ENCODE assay signal across 8 mouse cellular contexts in the genomic region with DNA sequence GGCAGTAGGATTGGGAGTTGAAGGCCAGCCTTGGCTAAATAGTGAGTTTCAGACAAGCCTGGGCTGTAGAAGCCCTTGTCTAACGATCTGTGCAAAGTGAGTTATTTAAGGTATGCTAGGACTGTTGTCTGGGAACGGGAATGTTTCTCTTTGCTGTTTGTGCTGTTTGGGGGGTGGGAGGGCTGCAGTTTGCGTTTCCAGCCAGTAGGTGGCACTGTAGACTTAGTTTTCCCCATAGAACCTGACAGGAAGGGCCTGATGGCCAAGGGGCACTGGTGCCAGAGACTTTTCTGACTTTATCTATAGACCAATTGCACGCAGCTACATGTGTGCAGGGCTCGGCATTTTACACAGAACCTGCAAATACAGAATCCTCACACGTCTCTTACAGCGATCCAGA. TPM values are rescaled to one million over a fixed set of nuclear protein-coding genes. Genes with fewer than 3 reads are reported as not detected.
A peak's percentile ranks its signal among the peaks of the same experiment; 100 is the strongest.
DNase-seq lines count a peak whose midpoint lies in the region; ATAC-seq lines count a peak whose summit lies in the region.

No protein-coding gene starts in this region.

- H3K4me1 ChIP-seq in limb, embryonic 13.5 days = 0 out of 2 replicates have a peak, but pooled peaks cover 2% of the 10 kb centered on the region
- H3K4me1 ChIP-seq in neural tube, embryonic 11.5 days (ENCODE audit: control insufficient read depth, insufficient read depth, low read length) = no peaks in the 10 kb centered on the region

- DNase-seq in right cerebral cortex, adult 18-20 months = peak; percentile 29
- no peak for DNase-seq in right cerebral cortex, postnatal 14 days
- DNase-seq in adrenal gland, postnatal 10 days = peak; percentile 83
- peak; percentile 85 for DNase-seq in neural tube, embryonic 11.5 days (ENCODE audit: low spot score)
- DNase-seq in thymus, postnatal 4 days = peak; percentile 74

- no peaks in the 10 kb centered on the region for H3K9me3 ChIP-seq in limb, embryonic 13.5 days
- no peaks in the 10 kb centered on the region for H3K9me3 ChIP-seq in neural tube, embryonic 11.5 days (ENCODE audit: control insufficient read depth, low read length)

- WGBS in limb, embryonic 13.5 days = 31% methylated on average over 7 of the region's 7 CpGs
- WGBS in neural tube, embryonic 11.5 days = 34% methylated on average over 7 of the region's 7 CpGs

- ATAC-seq in erythroid progenitor cell, adult 5-6 weeks (replicated peaks; ENCODE audit: low FRiP score, poor library complexity, severe bottlenecking) = peak; percentile 75
- ATAC-seq in inflammation-experienced regulatory T-cells, adult 6 months = peak; percentile 46
- ATAC-seq in limb, embryonic 13.5 days (ENCODE audit: low FRiP score, low read depth) = peak; percentile 66; the same call in 1 of the 2 replicates
- ATAC-seq in neural tube, embryonic 11.5 days (ENCODE audit: insufficient read depth, low FRiP score, low TSS enrichment) = no peak

- no peaks in the 10 kb centered on the region for H3K27me3 ChIP-seq in limb, embryonic 13.5 days
- H3K27me3 ChIP-seq in neural tube, embryonic 11.5 days (ENCODE audit: control insufficient read depth, insufficient read depth, low read length) = no peaks in the 10 kb centered on the region

- H3K27ac ChIP-seq in limb, embryonic 13.5 days = no peak overlapping the region
- H3K27ac ChIP-seq in neural tube, embryonic 11.5 days (ENCODE audit: low read depth, low read length) = no peak overlapping the region

- no peak overlapping the region for H3K4me3 ChIP-seq in limb, embryonic 13.5 days
- H3K4me3 ChIP-seq in neural tube, embryonic 11.5 days (ENCODE audit: low read depth, low read length) = no peak overlapping the region

- no peak overlapping the region for H3K4me2 ChIP-seq in limb, embryonic 13.5 days (replicated peaks)
- no peak overlapping the region for H3K4me2 ChIP-seq in neural tube, embryonic 11.5 days (ENCODE audit: low read depth)

- H3K36me3 ChIP-seq in limb, embryonic 13.5 days = peaks cover 54% of the 10 kb centered on the region
- peaks cover 8% of the 10 kb centered on the region for H3K36me3 ChIP-seq in neural tube, embryonic 11.5 days (ENCODE audit: control insufficient read depth, insufficient read depth, low read length)

- no peak overlapping the region for H3K9ac ChIP-seq in limb, embryonic 13.5 days
- H3K9ac ChIP-seq in neural tube, embryonic 11.5 days (ENCODE audit: low read length) = no peak overlapping the region

RNA-seq across cellular contexts. Expression of a gene that starts 8.4 kb away (rescaled TPM):
- 10 to 100 TPM; 12.9 to 13.3 TPM for total RNA-seq in adrenal gland, postnatal 10 days (2021)
- 4.2 and 12.3 TPM in 2 replicates for total RNA-seq in erythroid progenitor cell, adult 5-6 weeks (2015; ENCODE audit: low replicate concordance)
- total RNA-seq in erythroid progenitor cell, adult 5-6 weeks (2017; ENCODE audit: low replicate concordance) = 4.2 and 5.0 TPM in 2 replicates
- 1 to 10 TPM; 6.1 to 6.7 (median 6.4) TPM for polyA plus RNA-seq in inflammation-experienced regulatory T-cells, adult 6 months (2017; shearing (Covaris generic))
- polyA plus RNA-seq in limb, embryonic 13.5 days (2015; fragmentation: Nextera tagmentation; extraction: Ambion mirVana) = 18.0 and 19.6 TPM in 2 replicates
- 24.6 and 31.9 TPM in 2 replicates for polyA plus RNA-seq in neural tube, embryonic 11.5 days (2014; fragmentation: Nextera tagmentation; extraction: Ambion mirVana)

RNA-seq across cellular contexts. Expression of a gene that starts 9.4 kb away (rescaled TPM):
- 1 to 10 TPM; 2.2 to 3.8 TPM for total RNA-seq in adrenal gland, postnatal 10 days (2021)
- 2.9 TPM in 1 of 2 replicates, not detected in the other for total RNA-seq in erythroid progenitor cell, adult 5-6 weeks (2015; ENCODE audit: low replicate concordance)
- total RNA-seq in erythroid progenitor cell, adult 5-6 weeks (2017; ENCODE audit: low replicate concordance) = 0.64 TPM in 1 of 2 replicates, not detected in the other
- polyA plus RNA-seq in inflammation-experienced regulatory T-cells, adult 6 months (2017; shearing (Covaris generic)) = 10 to 100 TPM; 10.9 to 18.2 (median 12.9) TPM
- polyA plus RNA-seq in limb, embryonic 13.5 days (2015; fragmentation: Nextera tagmentation; extraction: Ambion mirVana) = 68.0 and 81.3 TPM in 2 replicates
- 18.6 and 19.3 TPM in 2 replicates for polyA plus RNA-seq in neural tube, embryonic 11.5 days (2014; fragmentation: Nextera tagmentation; extraction: Ambion mirVana)

RNA-seq across cellular contexts. Expression of a gene that starts 18.0 kb away (rescaled TPM):
- total RNA-seq in adrenal gland, postnatal 10 days (2021) = 1 to 10 TPM; 5.7 to 8.1 TPM
- total RNA-seq in erythroid progenitor cell, adult 5-6 weeks (2015; ENCODE audit: low replicate concordance) = 1.7 and 3.6 TPM in 2 replicates
- 4.1 and 19.7 TPM in 2 replicates for total RNA-seq in erythroid progenitor cell, adult 5-6 weeks (2017; ENCODE audit: low replicate concordance)
- 1 to 10 TPM in 2 of 3 experiments, under 1 TPM in 1; 0.94 to 1.6 (median 1.1) TPM for polyA plus RNA-seq in inflammation-experienced regulatory T-cells, adult 6 months (2017; shearing (Covaris generic))
- polyA plus RNA-seq in limb, embryonic 13.5 days (2015; fragmentation: Nextera tagmentation; extraction: Ambion mirVana) = 7.5 and 9.5 TPM in 2 replicates
- 8.5 and 10.7 TPM in 2 replicates for polyA plus RNA-seq in neural tube, embryonic 11.5 days (2014; fragmentation: Nextera tagmentation; extraction: Ambion mirVana)

RNA-seq across cellular contexts. Expression of a gene that starts 39.4 kb away (rescaled TPM):
- 10 to 100 TPM; 18.0 to 19.3 TPM for total RNA-seq in adrenal gland, postnatal 10 days (2021)
- not detected in 2 replicates for total RNA-seq in erythroid progenitor cell, adult 5-6 weeks (2015; ENCODE audit: low replicate concordance)
- not detected in 2 replicates for total RNA-seq in erythroid progenitor cell, adult 5-6 weeks (2017; ENCODE audit: low replicate concordance)
- polyA plus RNA-seq in inflammation-experienced regulatory T-cells, adult 6 months (2017; shearing (Covaris generic)) = not detected
- 0.13 and 0.28 TPM in 2 replicates for polyA plus RNA-seq in limb, embryonic 13.5 days (2015; fragmentation: Nextera tagmentation; extraction: Ambion mirVana)
- not detected in 2 replicates for polyA plus RNA-seq in neural tube, embryonic 11.5 days (2014; fragmentation: Nextera tagmentation; extraction: Ambion mirVana)

RNA-seq across cellular contexts. Expression of a gene that starts 46.8 kb away (rescaled TPM):
- total RNA-seq in adrenal gland, postnatal 10 days (2021) = 100 to 1,000 TPM in 1 of 2 experiments, 10 to 100 TPM in 1; 95.6 to 102 TPM
- 57.3 and 70.0 TPM in 2 replicates for total RNA-seq in erythroid progenitor cell, adult 5-6 weeks (2015; ENCODE audit: low replicate concordance)
- 55.3 and 88.5 TPM in 2 replicates for total RNA-seq in erythroid progenitor cell, adult 5-6 weeks (2017; ENCODE audit: low replicate concordance)
- 10 to 100 TPM; 32.6 to 44.0 (median 40.6) TPM for polyA plus RNA-seq in inflammation-experienced regulatory T-cells, adult 6 months (2017; shearing (Covaris generic))
- 291 and 309 TPM in 2 replicates for polyA plus RNA-seq in limb, embryonic 13.5 days (2015; fragmentation: Nextera tagmentation; extraction: Ambion mirVana)
- 301 and 305 TPM in 2 replicates for polyA plus RNA-seq in neural tube, embryonic 11.5 days (2014; fragmentation: Nextera tagmentation; extraction: Ambion mirVana)
